Mouse (Mus musculus): Measurements from ENCODE around the gene Mark3. TPM values are rescaled to one million over a fixed set of nuclear protein-coding genes. Genes with fewer than 3 reads are reported as not detected.

Gene Mark3
- total and polyA plus RNA-seq, 2 experiments from 2014 or later: 36.9 to 172 TPM

GRCm38 (mm10) chr12:111663228-111664143, 89.2 kb downstream of the Mark3 start:
- WGBS: 79% methylated on average over 17 of the region's 17 CpGs
- H3K4me2 ChIP-seq (ENCODE audit: low read depth): no peak overlapping the region
- no peak overlapping the region for H3K9ac ChIP-seq
- no peak overlapping the region for H3K27ac ChIP-seq (ENCODE audit: low read depth, low read length)
- DNase-seq (no peak), ATAC-seq (no peak)
- no peak overlapping the region for H3K4me3 ChIP-seq (ENCODE audit: low read depth, low read length)
- H3K36me3 ChIP-seq (ENCODE audit: insufficient read depth): peaks cover 24% of the 10 kb centered on the region
- H3K9me3 ChIP-seq (ENCODE audit: low read length): no peaks in the 10 kb centered on the region
- no peaks in the 10 kb centered on the region for H3K27me3 ChIP-seq (ENCODE audit: insufficient read depth, low read length)
- TF ChIP-seq CTCF (IDR thresholded peaks at IDR 0.05; ENCODE audit: low read depth): no peak
- H3K4me1 ChIP-seq (ENCODE audit: insufficient read depth): no peaks in the 10 kb centered on the region

GRCm38 (mm10) chr12:111664144-111664634, 89.9 kb downstream of the Mark3 start:
- Histone ChIP-seq H3K9me3 (ENCODE audit: low read length) (no peaks in the 10 kb centered on the region), H3K36me3 (ENCODE audit: insufficient read depth) (peaks cover 23% of the 10 kb centered on the region), H3K9ac (no peak overlapping the region), H3K4me2 (ENCODE audit: low read depth) (no peak overlapping the region), H3K4me3 (ENCODE audit: low read depth, low read length) (no peak overlapping the region), H3K27ac (ENCODE audit: low read depth, low read length) (no peak overlapping the region), H3K4me1 (ENCODE audit: insufficient read depth) (peaks cover 4% of the 10 kb centered on the region), H3K27me3 (ENCODE audit: insufficient read depth, low read length) (no peaks in the 10 kb centered on the region)
- TF ChIP-seq CTCF (IDR thresholded peaks at IDR 0.05; ENCODE audit: low read depth): no peak
- no peak for DNase-seq
- 54% methylated on average over 6 of the region's 6 CpGs for WGBS
- ATAC-seq: no peak

- Histone ChIP-seq H3K4me3 (ENCODE audit: low read depth, low read length) (no peak overlapping the region), H3K9me3 (ENCODE audit: low read length) (no peaks in the 10 kb centered on the region), H3K36me3 (ENCODE audit: insufficient read depth) (peaks cover 20% of the 10 kb centered on the region), H3K27me3 (ENCODE audit: insufficient read depth, low read length) (no peaks in the 10 kb centered on the region), H3K27ac (ENCODE audit: low read depth, low read length) (no peak overlapping the region), H3K9ac (no peak overlapping the region), H3K4me1 (ENCODE audit: insufficient read depth) (peaks cover 12% of the 10 kb centered on the region), H3K4me2 (ENCODE audit: low read depth) (no peak overlapping the region)
- DNase-seq (no peak), ATAC-seq (no peak)
- no peak for TF ChIP-seq CTCF (IDR thresholded peaks at IDR 0.05; ENCODE audit: low read depth)
- 84% methylated on average over 13 of the region's 13 CpGs for WGBS
Measured at GRCm38 (mm10) chr12:111665041-111665880, 90.9 kb downstream of the Mark3 start.

GRCm38 (mm10) chr12:111666380-111666779, 92.1 kb downstream of the Mark3 start:
- Histone ChIP-seq H3K9me3 (ENCODE audit: low read length) (no peaks in the 10 kb centered on the region), H3K27me3 (ENCODE audit: insufficient read depth, low read length) (no peaks in the 10 kb centered on the region), H3K27ac (ENCODE audit: low read depth, low read length) (no peak overlapping the region), H3K36me3 (ENCODE audit: insufficient read depth) (peaks cover 20% of the 10 kb centered on the region; the same call in 1 of the 2 replicates), H3K9ac (no peak overlapping the region), H3K4me2 (ENCODE audit: low read depth) (no peak overlapping the region), H3K4me1 (ENCODE audit: insufficient read depth) (peaks cover 12% of the 10 kb centered on the region), H3K4me3 (ENCODE audit: low read depth, low read length) (no peak overlapping the region)
- ATAC-seq (no peak), DNase-seq (no peak)
- WGBS: 75% methylated on average over 13 of the region's 13 CpGs
- no peak for TF ChIP-seq CTCF (IDR thresholded peaks at IDR 0.05; ENCODE audit: low read depth)

- Histone ChIP-seq H3K27me3 (ENCODE audit: insufficient read depth, low read length) (no peaks in the 10 kb centered on the region), H3K4me3 (ENCODE audit: low read depth, low read length) (no peak overlapping the region), H3K9ac (no peak overlapping the region), H3K9me3 (ENCODE audit: low read length) (no peaks in the 10 kb centered on the region), H3K4me2 (ENCODE audit: low read depth) (no peak overlapping the region), H3K27ac (ENCODE audit: low read depth, low read length) (no peak overlapping the region), H3K36me3 (ENCODE audit: insufficient read depth) (peaks cover 20% of the 10 kb centered on the region; the same call in 1 of the 2 replicates), H3K4me1 (ENCODE audit: insufficient read depth) (peaks cover 13% of the 10 kb centered on the region)
- DNase-seq: no peak
- no peak for ATAC-seq
- TF ChIP-seq CTCF (IDR thresholded peaks at IDR 0.05; ENCODE audit: low read depth): no peak
- 93% methylated on average over 5 of the region's 5 CpGs for WGBS
Measured at GRCm38 (mm10) chr12:111667421-111667820, 93.1 kb downstream of the Mark3 start.

- Histone ChIP-seq H3K4me2 (ENCODE audit: low read depth) (peak overlapping the region; percentile 93), H3K4me1 (ENCODE audit: insufficient read depth) (peaks cover 19% of the 10 kb centered on the region), H3K9me3 (ENCODE audit: low read length) (no peaks in the 10 kb centered on the region), H3K27me3 (ENCODE audit: insufficient read depth, low read length) (no peaks in the 10 kb centered on the region), H3K36me3 (ENCODE audit: insufficient read depth) (peaks cover 20% of the 10 kb centered on the region; the same call in 1 of the 2 replicates), H3K4me3 (ENCODE audit: low read depth, low read length) (0 out of 2 replicates have a peak overlapping the region, but pooled peaks have one; percentile 11), H3K27ac (ENCODE audit: low read depth, low read length) (peak overlapping the region; percentile 62), H3K9ac (no peak overlapping the region)
- WGBS: 0% methylated on average over 8 of the region's 8 CpGs
- TF ChIP-seq CTCF (IDR thresholded peaks at IDR 0.05; ENCODE audit: low read depth): peak; percentile 96
- ATAC-seq (peak; percentile 46), DNase-seq (peak; percentile 95)
Measured at GRCm38 (mm10) chr12:111668457-111668912, 94.2 kb downstream of the Mark3 start.

Data from forebrain, postnatal 0 days (tissue).